Mouse (Mus musculus) urinary bladder, adult 18-20 months (tissue): Measurements from ENCODE around the gene Ptbp2.

Source experiments
- DNase-seq, 2 experiments: peaks; one replicate each; pipeline ENCODE4 v3.0.0; 2022; ENCODE audit warnings: low spot score in 2 of 2, mixed read lengths in 2 of 2

Gene Ptbp2

GRCm38 (mm10) chr3:119784366-119784765 lies at the start of gene Ptbp2:
TSS of gene Ptbp2 (minus strand) at chr3:119784466.
- DNase-seq = no peak

DNA sequence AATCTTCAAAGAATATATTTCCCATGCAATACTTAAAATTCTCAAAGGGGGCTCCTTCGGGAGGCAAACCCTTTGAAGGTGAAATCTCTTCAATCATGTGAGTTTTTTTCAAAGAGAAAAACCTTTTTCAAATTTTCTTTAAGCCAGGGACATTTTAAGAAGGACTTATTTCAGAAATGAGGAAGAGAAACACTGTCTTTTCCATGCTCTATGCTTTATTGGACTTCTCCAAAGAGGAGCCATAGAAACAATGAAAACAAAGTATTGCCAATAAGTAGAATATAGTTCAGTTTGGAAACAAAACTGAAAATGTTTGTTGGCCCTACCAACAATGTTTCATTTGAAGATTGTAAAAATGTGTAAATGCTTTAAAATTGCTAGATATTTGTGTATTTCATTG lies 30.4 kb upstream of the Ptbp2 start:
- DNase-seq = no peak

- no peak for DNase-seq
Observed at GRCm38 (mm10) chr3:119806123-119806522, 21.9 kb upstream of the Ptbp2 start.

GRCm38 (mm10) chr3:119794677-119795365 lies 10.6 kb upstream of the Ptbp2 start:
- DNase-seq = no peak

GRCm38 (mm10) chr3:119782946-119783701 lies 1.1 kb downstream of the Ptbp2 start:
- peak; percentile 78 to 84 for DNase-seq

DNA sequence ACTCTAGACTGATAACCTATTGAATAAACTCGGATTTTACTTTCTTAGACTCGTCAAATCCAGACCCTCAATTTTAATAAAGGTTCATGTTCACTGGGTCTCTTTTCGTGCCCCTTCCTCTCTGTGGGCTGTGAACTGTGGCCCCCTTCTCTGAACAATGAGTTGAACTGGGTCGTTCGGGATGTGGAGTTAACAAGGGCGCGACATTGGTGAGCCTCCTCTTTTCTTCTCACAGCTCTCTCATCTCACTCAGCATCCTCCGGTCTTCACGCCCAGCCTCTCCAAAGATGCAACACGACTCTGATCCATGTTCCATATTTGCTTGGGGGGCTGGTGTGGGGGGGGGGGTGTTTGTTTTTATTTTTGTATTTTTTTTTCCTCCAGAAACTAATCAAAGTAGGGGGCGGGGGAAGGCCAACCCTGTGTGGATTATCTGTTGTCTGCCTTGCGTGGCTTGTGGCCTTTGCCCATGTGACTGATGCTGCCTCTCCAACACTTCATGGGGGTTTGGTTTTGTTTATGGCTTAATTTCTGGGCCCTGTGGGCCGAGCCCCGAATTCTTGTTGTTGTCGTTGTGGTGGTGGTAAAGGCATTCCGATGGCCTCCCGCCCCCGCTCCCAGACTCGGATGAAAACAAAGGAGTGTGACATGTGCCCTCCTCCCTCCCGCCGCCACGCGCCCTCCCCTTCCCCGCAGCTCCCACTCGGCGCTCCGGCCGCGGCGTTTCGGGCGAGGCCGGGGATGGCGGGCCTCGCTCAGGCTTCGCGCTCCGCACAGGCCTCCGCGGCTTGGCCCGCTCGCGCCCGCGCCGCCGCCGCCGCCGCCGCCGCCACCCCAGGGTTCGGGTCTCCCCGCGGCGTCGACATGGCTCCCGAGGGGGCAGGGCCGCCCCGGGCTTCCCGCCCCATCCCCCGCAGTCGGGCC lies 2.0 kb downstream of the Ptbp2 start:
- peak; percentile 24 to 60 for DNase-seq

GRCm38 (mm10) chr3:119780876-119781275 lies 3.4 kb downstream of the Ptbp2 start:
- no peak for DNase-seq

DNA sequence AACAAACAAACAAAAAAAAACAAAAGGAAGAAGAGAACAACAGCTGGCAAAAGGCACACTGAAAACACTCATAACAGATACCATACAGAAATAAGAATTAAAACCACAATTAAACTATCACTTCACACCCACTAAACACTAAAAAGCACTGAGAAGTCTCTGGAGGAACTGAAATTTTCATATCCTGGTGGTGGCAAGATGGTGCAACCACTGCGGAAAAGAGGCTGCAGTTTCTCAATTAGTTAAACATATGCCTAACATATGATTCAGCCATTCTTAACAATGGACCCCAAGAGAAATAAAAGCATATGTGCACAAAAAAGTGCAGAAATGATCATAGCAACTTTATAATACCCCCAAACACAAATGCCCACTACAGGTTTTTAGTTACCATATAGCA lies 5.0 kb downstream of the Ptbp2 start:
- no peak for DNase-seq

DNA sequence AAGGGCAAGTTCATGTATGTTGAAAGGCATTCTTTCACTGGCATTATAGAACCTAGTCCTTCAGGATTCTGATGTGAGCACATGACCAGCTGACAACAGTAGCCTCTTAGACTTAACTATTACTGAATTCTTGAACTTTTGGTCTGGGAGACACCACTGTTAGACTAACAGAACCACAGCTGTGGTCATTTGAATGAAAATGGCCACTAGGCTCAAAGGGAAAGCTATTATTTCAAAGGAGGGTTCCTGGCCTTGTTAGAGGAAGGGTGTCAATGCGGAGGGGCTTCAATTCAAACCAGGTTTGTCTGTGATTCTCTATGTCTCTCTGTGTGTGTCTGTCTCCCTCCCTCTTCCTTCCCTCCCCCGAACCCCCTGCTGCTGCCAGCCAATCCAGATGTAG lies 5.8 kb downstream of the Ptbp2 start:
- DNase-seq = no peak

DNA sequence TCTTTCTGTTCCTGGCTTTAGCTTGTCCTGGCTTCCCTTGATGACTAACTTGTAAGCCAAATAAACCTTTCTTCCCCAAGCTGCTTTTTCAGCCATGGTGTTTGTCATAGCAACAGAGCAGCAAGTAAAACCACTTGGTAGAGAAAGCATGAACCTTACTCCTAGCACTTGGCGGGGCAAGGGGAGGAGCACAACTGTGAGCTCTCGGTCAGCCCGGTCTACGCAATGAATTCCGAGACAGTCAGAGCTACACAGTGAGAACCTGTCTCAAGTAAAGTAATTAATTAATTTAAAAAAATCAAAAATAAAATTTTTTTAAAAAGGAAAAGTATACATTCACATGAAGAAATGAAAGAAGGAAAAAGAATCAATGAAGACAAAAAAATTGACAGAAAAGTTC lies 8.1 kb downstream of the Ptbp2 start:
- DNase-seq = no peak

DNA sequence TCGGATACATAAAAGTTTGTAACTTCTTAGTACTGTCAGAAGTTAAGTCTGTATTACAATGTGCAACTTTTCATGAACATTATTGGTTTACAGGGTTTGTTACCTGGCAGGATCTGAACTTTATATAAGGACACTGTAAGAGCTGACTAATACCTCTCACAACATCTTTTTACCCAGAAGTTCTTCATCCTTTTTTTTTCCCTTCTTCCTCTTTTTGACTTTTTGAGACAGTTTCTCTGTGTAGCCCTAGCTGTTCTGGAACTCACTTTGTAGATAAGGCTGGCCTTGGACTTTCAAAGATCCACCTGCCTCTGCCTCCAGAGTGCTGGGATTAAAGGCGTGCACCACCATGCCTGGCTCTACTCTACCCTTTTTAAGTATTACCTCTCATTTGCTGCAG lies 11.5 kb downstream of the Ptbp2 start:
- no peak for DNase-seq

GRCm38 (mm10) chr3:119763772-119764171 lies 20.5 kb downstream of the Ptbp2 start:
- DNase-seq = no peak

DNA sequence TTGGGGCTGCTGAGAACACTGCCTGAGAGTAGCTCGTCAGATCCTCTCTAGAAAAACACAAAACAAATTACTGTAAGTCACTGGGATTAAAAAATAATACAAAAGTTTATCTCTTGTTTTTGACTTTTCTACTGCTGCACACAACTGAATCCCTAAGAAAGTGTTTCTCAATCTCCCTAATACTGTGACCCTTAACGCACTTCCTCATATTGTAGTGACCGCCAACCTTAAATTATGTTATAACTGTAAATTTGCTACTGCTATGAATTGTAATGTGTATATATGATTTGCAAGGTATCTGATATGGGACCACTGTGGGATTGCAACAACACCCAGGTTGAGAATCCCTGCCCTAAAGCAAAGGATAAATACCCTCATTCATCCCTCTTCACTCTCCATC lies 22.5 kb downstream of the Ptbp2 start:
- no peak for DNase-seq

DNA sequence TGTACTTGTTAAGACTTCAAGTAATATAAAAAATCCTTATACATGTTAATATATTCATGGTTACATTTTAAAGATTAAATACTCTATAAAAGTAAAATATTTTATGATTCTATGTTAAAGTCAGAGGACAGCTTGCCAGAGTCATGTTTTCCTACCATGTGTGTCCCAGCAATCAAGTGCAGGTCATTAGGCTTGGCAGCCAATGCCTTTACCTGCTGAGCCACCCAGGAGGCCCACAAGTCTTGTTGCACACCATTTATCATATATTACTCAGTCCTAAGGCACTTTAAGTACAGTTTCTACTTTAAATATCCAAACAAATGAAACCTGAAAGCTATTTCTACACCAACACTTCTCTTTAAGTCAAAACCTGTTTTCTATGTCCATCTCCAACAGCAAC lies 30.5 kb downstream of the Ptbp2 start:
- DNase-seq = no peak

GRCm38 (mm10) chr3:119749551-119750249 lies 34.6 kb downstream of the Ptbp2 start:
- no peak for DNase-seq

- DNase-seq = no peak
Observed at GRCm38 (mm10) chr3:119749140-119749539, 35.1 kb downstream of the Ptbp2 start.

GRCm38 (mm10) chr3:119746656-119747055 lies 37.6 kb downstream of the Ptbp2 start:
- no peak for DNase-seq

DNA sequence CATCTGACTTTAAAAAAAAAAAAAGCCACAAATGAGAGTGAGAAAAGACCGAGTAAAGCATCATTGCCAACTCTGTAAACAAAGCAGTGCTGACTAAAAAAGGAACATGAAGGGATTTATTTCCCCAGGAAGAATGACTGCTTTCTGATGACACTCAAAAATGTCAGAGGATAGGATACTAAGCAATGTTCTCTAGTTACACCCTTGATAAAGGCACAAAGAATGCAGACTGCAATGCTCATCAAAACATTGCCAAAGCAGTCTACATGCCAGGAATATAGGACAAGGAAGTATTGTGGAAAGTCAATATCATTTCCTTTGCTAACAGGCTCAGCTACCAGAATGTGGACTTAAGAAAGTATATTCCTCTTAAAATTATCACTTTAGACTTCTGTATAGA lies 38.5 kb downstream of the Ptbp2 start:
- no peak for DNase-seq

GRCm38 (mm10) chr3:119729863-119730262 lies 54.4 kb downstream of the Ptbp2 start:
- DNase-seq = no peak

DNA sequence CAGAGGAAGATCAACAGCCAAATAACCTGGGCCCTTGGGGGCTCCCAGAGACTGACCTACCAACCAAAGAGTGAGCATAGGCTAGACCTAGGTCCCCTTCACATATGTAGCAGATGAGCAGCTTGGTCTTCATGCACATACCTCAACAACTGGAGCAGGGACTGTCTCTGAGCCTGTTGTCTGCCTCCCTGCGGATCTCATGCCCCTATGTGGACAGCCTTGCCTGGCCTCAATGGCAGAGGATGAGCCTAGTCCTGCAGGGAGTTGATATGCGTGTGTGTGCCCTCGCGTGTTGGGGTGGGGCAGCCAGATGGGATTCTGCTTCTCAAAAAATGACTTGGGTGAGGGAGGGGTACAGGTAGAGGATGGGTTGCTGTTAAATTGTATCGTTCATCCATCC lies 72.2 kb downstream of the Ptbp2 start:
- DNase-seq = no peak

- no peak for DNase-seq
Observed at GRCm38 (mm10) chr3:119711503-119711902, 72.8 kb downstream of the Ptbp2 start.

DNA sequence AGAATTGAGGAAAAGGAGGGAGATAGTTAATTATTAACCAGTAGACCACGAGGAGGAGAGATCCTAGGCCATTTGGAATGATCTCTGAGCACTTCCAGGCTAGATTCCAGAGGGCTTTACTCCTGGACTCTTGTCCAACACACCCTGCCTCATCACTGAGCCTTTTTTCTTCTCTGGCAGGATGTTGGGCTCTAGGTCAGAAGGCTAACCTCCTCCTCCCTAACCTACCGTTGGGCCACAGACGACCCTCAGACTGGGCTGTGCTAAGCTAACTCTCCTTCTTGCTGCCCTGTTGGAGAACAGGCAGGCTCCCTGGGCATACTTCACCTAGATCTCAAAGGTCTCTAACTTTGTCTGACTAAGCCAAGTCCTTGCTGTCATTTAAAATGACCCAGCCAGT lies 82.8 kb downstream of the Ptbp2 start:
- no peak for DNase-seq
